Mouse (Mus musculus) neural tube, embryonic 14.5 days (tissue): ENCODE measurements around the gene Dcun1d1. TPM values are rescaled to one million over a fixed set of nuclear protein-coding genes. Genes with fewer than 3 reads are reported as not detected.

Experiments used
- ATAC-seq: fragments of 200-750 bp; cut with Nextera tagmentation; 2 replicates; pipeline ENCODE4 v1.8.0; 2017; ENCODE audit warnings: low read depth, mild to moderate bottlenecking, moderate TSS enrichment, moderate library complexity
- H3K27ac ChIP-seq: fragments of 300-500 bp; sonication (generic); 2 replicates; pipeline ENCODE4 v1.5.1; 2014; ENCODE audit warnings: low read depth, mild to moderate bottlenecking, control low read depth, low read length, moderate library complexity, mixed read lengths
- H3K27me3 ChIP-seq: fragments of 300-500 bp; sonication (generic); 2 replicates; pipeline ENCODE4 v1.6.1; 2014; ENCODE audit warnings: low read length; ENCODE audit not compliant: control insufficient read depth, insufficient read depth
- H3K36me3 ChIP-seq: fragments of 300-500 bp; sonication (generic); 2 replicates; pipeline ENCODE4 v1.6.1; 2014; ENCODE audit warnings: low read length, mixed read lengths; ENCODE audit not compliant: control insufficient read depth, insufficient read depth
- H3K4me1 ChIP-seq: fragments of 300-500 bp; sonication (generic); 2 replicates; pipeline ENCODE4 v1.6.1; 2014; ENCODE audit warnings: low read length; ENCODE audit not compliant: control insufficient read depth, insufficient read depth
- H3K4me2 ChIP-seq: fragments of 300-500 bp; sonication (generic); 2 replicates; pipeline ENCODE4 v1.6.1; 2014; ENCODE audit warnings: mild to moderate bottlenecking, low read depth, low read length, control low read depth
- H3K4me3 ChIP-seq: fragments of 300-500 bp; sonication (generic); 2 replicates; pipeline ENCODE4 v1.5.1; 2014; ENCODE audit warnings: low read depth, low read length, control low read depth, mixed read lengths
- H3K9ac ChIP-seq: fragments of 300-500 bp; sonication (generic); replicated peaks from 2 replicates; pipeline ENCODE4 v1.6.1; 2014; ENCODE audit warnings: low read depth, mild to moderate bottlenecking, control low read depth, low read length, mixed read lengths
- H3K9me3 ChIP-seq: fragments of 300-500 bp; sonication (generic); 2 replicates; pipeline ENCODE4 v1.6.1; 2016; ENCODE audit warnings: low read length; ENCODE audit not compliant: control insufficient read depth
- WGBS: fragments of 180-500 bp; shearing (Covaris S2); extraction: QIAGEN DNeasy Blood & Tissue Kit; methylation state at CpG from one replicate; pipeline ENCODE4 v1.1.7; 2014; 5-methylcytosine and 5-hydroxymethylcytosine counted together
- polyA plus RNA-seq: library from polyadenylated mRNA; unstranded; fragments of >200 nt; fragmentation: Nextera tagmentation; extraction: Ambion mirVana; gene quantifications from 2 replicates; pipeline ENCODE4 v1.2.1, GENCODE M21; 2014

The Dcun1d1 gene
- polyA plus RNA-seq, 1 experiment from 2014 or later, result 106 TPM

GRCm38 (mm10) chr3:35923495-35923894 lies 13.8 kb downstream of the Dcun1d1 start:
- WGBS, result 58% methylated on average over 7 of the region's 7 CpGs
- H3K9ac ChIP-seq, result no peak overlapping the region
- no peak for ATAC-seq
- no peak overlapping the region for H3K4me2 ChIP-seq
- no peak overlapping the region for H3K4me3 ChIP-seq
- no peaks in the 10 kb centered on the region for H3K9me3 ChIP-seq
- no peak overlapping the region for H3K27ac ChIP-seq
- no peaks in the 10 kb centered on the region for H3K27me3 ChIP-seq
- no peaks in the 10 kb centered on the region for H3K4me1 ChIP-seq
- no peaks in the 10 kb centered on the region for H3K36me3 ChIP-seq

- Histone ChIP-seq H3K9me3 (no peaks in the 10 kb centered on the region), H3K36me3 (no peaks in the 10 kb centered on the region), H3K27me3 (no peaks in the 10 kb centered on the region), H3K27ac (no peak overlapping the region), H3K4me2 (no peak overlapping the region), H3K9ac (no peak overlapping the region), H3K4me3 (no peak overlapping the region), H3K4me1 (no peaks in the 10 kb centered on the region)
- ATAC-seq, result no peak
- WGBS, result 80% methylated on average over 4 of the region's 4 CpGs
Observed at GRCm38 (mm10) chr3:35922522-35922921, 14.7 kb downstream of the Dcun1d1 start.

- WGBS, result 95% methylated on average over 3 of the region's 3 CpGs
Observed at GRCm38 (mm10) chr3:35918229-35918628, 19.0 kb downstream of the Dcun1d1 start.

GRCm38 (mm10) chr3:35908982-35909680 lies 28.1 kb downstream of the Dcun1d1 start:
- Histone ChIP-seq H3K27ac (no peak overlapping the region), H3K4me2 (no peak overlapping the region), H3K4me1 (no peaks in the 10 kb centered on the region), H3K36me3 (0 out of 2 replicates have a peak, but pooled peaks cover 4% of the 10 kb centered on the region), H3K4me3 (no peak overlapping the region), H3K9me3 (no peaks in the 10 kb centered on the region), H3K27me3 (no peaks in the 10 kb centered on the region), H3K9ac (no peak overlapping the region)
- ATAC-seq, result no peak
- 93% methylated on average over 7 of the region's 7 CpGs for WGBS

More at GRCm38 (mm10) chr3:35918229-35918628, 19.0 kb downstream of the Dcun1d1 start:
- H3K4me1 ChIP-seq, result no peaks in the 10 kb centered on the region
- H3K27ac ChIP-seq, result no peak overlapping the region
- H3K4me3 ChIP-seq, result no peak overlapping the region
- no peak overlapping the region for H3K4me2 ChIP-seq
- H3K9ac ChIP-seq, result no peak overlapping the region
- H3K36me3 ChIP-seq, result peaks cover 4% of the 10 kb centered on the region; the same call in 1 of the 2 replicates
- no peaks in the 10 kb centered on the region for H3K27me3 ChIP-seq
- no peak for ATAC-seq
- no peaks in the 10 kb centered on the region for H3K9me3 ChIP-seq

- ATAC-seq, result no peak; the same call in 1 of the 2 replicates
- H3K4me3 ChIP-seq, result no peak overlapping the region
- H3K4me2 ChIP-seq, result no peak overlapping the region
- peaks cover 4% of the 10 kb centered on the region; the same call in 1 of the 2 replicates for H3K36me3 ChIP-seq
- H3K27ac ChIP-seq, result no peak overlapping the region
- H3K9ac ChIP-seq, result no peak overlapping the region
- H3K9me3 ChIP-seq, result no peaks in the 10 kb centered on the region
- WGBS, result 87% methylated on average over 5 of the region's 5 CpGs
- H3K27me3 ChIP-seq, result no peaks in the 10 kb centered on the region
- no peaks in the 10 kb centered on the region for H3K4me1 ChIP-seq
Observed at GRCm38 (mm10) chr3:35900555-35901204, 36.6 kb downstream of the Dcun1d1 start.

GRCm38 (mm10) chr3:35899109-35899508 lies 38.1 kb downstream of the Dcun1d1 start:
- H3K4me2 ChIP-seq, result no peak overlapping the region
- no peaks in the 10 kb centered on the region for H3K27me3 ChIP-seq
- H3K9ac ChIP-seq, result no peak overlapping the region
- no peak for ATAC-seq
- H3K27ac ChIP-seq, result no peak overlapping the region
- 100% methylated on average over 3 of the region's 3 CpGs for WGBS
- H3K4me3 ChIP-seq, result no peak overlapping the region
- H3K36me3 ChIP-seq, result peaks cover 4% of the 10 kb centered on the region; the same call in 1 of the 2 replicates
- H3K4me1 ChIP-seq, result no peaks in the 10 kb centered on the region
- no peaks in the 10 kb centered on the region for H3K9me3 ChIP-seq

- H3K27ac ChIP-seq, result no peak overlapping the region
- H3K4me2 ChIP-seq, result no peak overlapping the region
- no peak overlapping the region for H3K4me3 ChIP-seq
- no peak for ATAC-seq
- H3K27me3 ChIP-seq, result no peaks in the 10 kb centered on the region
- H3K9me3 ChIP-seq, result no peaks in the 10 kb centered on the region
- H3K4me1 ChIP-seq, result no peaks in the 10 kb centered on the region
- peaks cover 4% of the 10 kb centered on the region; the same call in 1 of the 2 replicates for H3K36me3 ChIP-seq
- 98% methylated on average over 2 of the region's 2 CpGs for WGBS
- no peak overlapping the region for H3K9ac ChIP-seq
Observed at GRCm38 (mm10) chr3:35897900-35898299, 39.3 kb downstream of the Dcun1d1 start.

- Histone ChIP-seq H3K4me1 (no peaks in the 10 kb centered on the region), H3K27me3 (no peaks in the 10 kb centered on the region), H3K36me3 (peaks cover 4% of the 10 kb centered on the region; the same call in 1 of the 2 replicates), H3K4me3 (no peak overlapping the region), H3K9ac (no peak overlapping the region), H3K4me2 (no peak overlapping the region), H3K27ac (no peak overlapping the region), H3K9me3 (no peaks in the 10 kb centered on the region)
- no peak for ATAC-seq
- 88% methylated on average over 5 of the region's 5 CpGs for WGBS
Observed at GRCm38 (mm10) chr3:35893156-35893555, 44.1 kb downstream of the Dcun1d1 start.

GRCm38 (mm10) chr3:35891123-35891522 lies 46.1 kb downstream of the Dcun1d1 start:
- H3K4me1 ChIP-seq, result no peaks in the 10 kb centered on the region
- no peaks in the 10 kb centered on the region for H3K36me3 ChIP-seq
- no peak overlapping the region for H3K4me3 ChIP-seq
- H3K9me3 ChIP-seq, result no peaks in the 10 kb centered on the region
- H3K27me3 ChIP-seq, result no peaks in the 10 kb centered on the region
- WGBS, result 93% methylated on average over 4 of the region's 4 CpGs
- no peak overlapping the region for H3K4me2 ChIP-seq
- H3K9ac ChIP-seq, result no peak overlapping the region
- no peak overlapping the region for H3K27ac ChIP-seq
- no peak for ATAC-seq
